Mouse (Mus musculus) neutrophil, adult 83 days (primary cell): Measurements from ENCODE around the gene Olfr1281. TPM values are rescaled to one million over a fixed set of nuclear protein-coding genes. Genes with fewer than 3 reads are reported as not detected.

Experiments
- total RNA-seq, 2 experiments: library from RNA; stranded (reverse); gene quantifications; one replicate each; pipeline ENCODE4 v1.2.4; 2023

Olfr1281 gene
- total RNA-seq, result not detected

GRCm38 (mm10) chr2:111326220-111326619, at the start of gene Olfr1281:
Gene Olfr1281, plus strand, starts transcription at chr2:111326520.

GRCm38 (mm10) chr2:111289836-111290235, 36.5 kb upstream of the Olfr1281 start, which contains the start of gene Olfr1278:
Gene Olfr1278, plus strand, starts transcription at chr2:111290136.

GRCm38 (mm10) chr2:111300374-111300773, 25.9 kb upstream of the Olfr1281 start, which contains the start of gene Olfr1279:
Gene Olfr1279, plus strand, starts transcription at chr2:111300635.

GRCm38 (mm10) chr2:111313717-111314116, 12.6 kb upstream of the Olfr1281 start, which contains the start of gene Olfr1280:
Gene Olfr1280, plus strand, starts transcription at chr2:111314017.

GRCm38 (mm10) chr2:111335976-111336375, 9.7 kb downstream of the Olfr1281 start, which contains the start of gene Olfr1282:
Gene Olfr1282, minus strand, starts transcription at chr2:111336076.

GRCm38 (mm10) chr2:111366490-111366889, 40.2 kb downstream of the Olfr1281 start, which contains the start of gene Olfr1283:
Gene Olfr1283, plus strand, starts transcription at chr2:111366790.

GRCm38 (mm10) chr2:111375222-111375621, 48.9 kb downstream of the Olfr1281 start, which contains the start of gene Olfr1284:
Gene Olfr1284, plus strand, starts transcription at chr2:111375522.

Other genes with a start within 250 kb of the Olfr1281 start
- gene Gm13941, start 220.5 kb upstream of the Olfr1281 start, total RNA-seq, result not detected
- not detected for gene Gm15130, start 173.6 kb upstream of the Olfr1281 start, total RNA-seq
- not detected for gene 4930430A15Rik, start 96.9 kb upstream of the Olfr1281 start, total RNA-seq
- not detected for gene Olfr1275, start 91.2 kb upstream of the Olfr1281 start, total RNA-seq
- not detected for gene Olfr1276, start 72.0 kb upstream of the Olfr1281 start, total RNA-seq
- not detected for gene Olfr1277, start 52.4 kb upstream of the Olfr1281 start, total RNA-seq
- gene Olfr1278, start 36.4 kb upstream of the Olfr1281 start, total RNA-seq, result not detected
- gene Olfr1279, start 25.9 kb upstream of the Olfr1281 start, total RNA-seq, result not detected
- not detected for gene Olfr1280, start 12.5 kb upstream of the Olfr1281 start, total RNA-seq
- not detected for gene Olfr1282, start 9.6 kb downstream of the Olfr1281 start, total RNA-seq
- not detected for gene Olfr1283, start 40.3 kb downstream of the Olfr1281 start, total RNA-seq
- gene Olfr1284, start 49.0 kb downstream of the Olfr1281 start, total RNA-seq, result not detected
- gene Olfr1286, start 96.6 kb downstream of the Olfr1281 start, total RNA-seq, result not detected
- gene Olfr1287, start 122.6 kb downstream of the Olfr1281 start, total RNA-seq, result not detected
- not detected for gene Olfr1288, start 147.6 kb downstream of the Olfr1281 start, total RNA-seq
- not detected for gene Olfr1289, start 154.3 kb downstream of the Olfr1281 start, total RNA-seq
- not detected for gene Olfr1290, start 167.3 kb downstream of the Olfr1281 start, total RNA-seq
- not detected for gene Olfr1291-ps1, start 170.7 kb downstream of the Olfr1281 start, total RNA-seq
- gene Olfr1293-ps, start 198.7 kb downstream of the Olfr1281 start, total RNA-seq, result not detected
- not detected for gene Olfr1294, start 213.8 kb downstream of the Olfr1281 start, total RNA-seq
- gene Olfr1295, start 243.2 kb downstream of the Olfr1281 start, total RNA-seq, result not detected